Mouse (Mus musculus) lung, embryonic 14.5 days (tissue): Measurements from ENCODE around the gene Camk1g. TPM values are rescaled to one million over a fixed set of nuclear protein-coding genes. Genes with fewer than 3 reads are reported as not detected.

Experiments used
- ATAC-seq: fragments of 200-750 bp; cut with Nextera tagmentation; 2 replicates; pipeline ENCODE4 v1.8.0; 2017; ENCODE audit warnings: mild to moderate bottlenecking, moderate TSS enrichment, moderate library complexity; ENCODE audit not compliant: insufficient read depth
- DNase-seq: peaks from one replicate; pipeline ENCODE4 v3.0.0-alpha.2; 2015
- H3K27ac ChIP-seq: fragments of 300-500 bp; sonication (generic); 2 replicates; pipeline ENCODE4 v1.5.1; 2014; ENCODE audit warnings: low read depth, mild to moderate bottlenecking, moderate library complexity
- H3K27me3 ChIP-seq: fragments of 300-500 bp; sonication (generic); 2 replicates; pipeline ENCODE4 v1.6.1; 2014; ENCODE audit warnings: low read length, control low read depth; ENCODE audit not compliant: insufficient read depth
- H3K36me3 ChIP-seq: fragments of 300-500 bp; sonication (generic); 2 replicates; pipeline ENCODE4 v1.6.1; 2014; ENCODE audit warnings: control low read depth; ENCODE audit not compliant: insufficient read depth
- H3K4me1 ChIP-seq: fragments of 300-500 bp; sonication (generic); 2 replicates; pipeline ENCODE4 v1.6.1; 2014; ENCODE audit warnings: antibody characterized with exemption, control low read depth; ENCODE audit not compliant: insufficient read depth
- H3K4me2 ChIP-seq: fragments of 300-500 bp; sonication (generic); 2 replicates; pipeline ENCODE4 v1.6.1; 2014; ENCODE audit warnings: mild to moderate bottlenecking
- H3K4me3 ChIP-seq: fragments of 300-500 bp; sonication (generic); 2 replicates; pipeline ENCODE4 v1.5.1; 2014; ENCODE audit warnings: low read depth, low read length
- H3K9ac ChIP-seq: fragments of 300-500 bp; sonication (generic); 2 replicates; pipeline ENCODE4 v1.6.1; 2014
- H3K9me3 ChIP-seq: fragments of 300-500 bp; sonication (generic); 2 replicates; pipeline ENCODE4 v1.6.1; 2016; ENCODE audit warnings: low read depth, low read length, control low read depth
- CTCF ChIP-seq: IDR thresholded peaks from 2 replicates; pipeline ENCODE4 v1.5.1; 2016; ENCODE audit warnings: antibody characterized with exemption, low read depth
- WGBS: fragments of 180-500 bp; shearing (Covaris S2); extraction: QIAGEN DNeasy Blood & Tissue Kit; methylation state at CpG from one replicate; pipeline ENCODE4 v1.1.7; 2014; 5-methylcytosine and 5-hydroxymethylcytosine counted together
- polyA plus RNA-seq: library from polyadenylated mRNA; unstranded; fragments of >200 nt; fragmentation: Nextera tagmentation; extraction: Ambion mirVana; gene quantifications from 2 replicates; pipeline ENCODE4 v1.2.1, GENCODE M21; 2014

The Camk1g gene
- polyA plus RNA-seq, 1 experiment from 2014 or later, result 28.4 TPM

DNA sequence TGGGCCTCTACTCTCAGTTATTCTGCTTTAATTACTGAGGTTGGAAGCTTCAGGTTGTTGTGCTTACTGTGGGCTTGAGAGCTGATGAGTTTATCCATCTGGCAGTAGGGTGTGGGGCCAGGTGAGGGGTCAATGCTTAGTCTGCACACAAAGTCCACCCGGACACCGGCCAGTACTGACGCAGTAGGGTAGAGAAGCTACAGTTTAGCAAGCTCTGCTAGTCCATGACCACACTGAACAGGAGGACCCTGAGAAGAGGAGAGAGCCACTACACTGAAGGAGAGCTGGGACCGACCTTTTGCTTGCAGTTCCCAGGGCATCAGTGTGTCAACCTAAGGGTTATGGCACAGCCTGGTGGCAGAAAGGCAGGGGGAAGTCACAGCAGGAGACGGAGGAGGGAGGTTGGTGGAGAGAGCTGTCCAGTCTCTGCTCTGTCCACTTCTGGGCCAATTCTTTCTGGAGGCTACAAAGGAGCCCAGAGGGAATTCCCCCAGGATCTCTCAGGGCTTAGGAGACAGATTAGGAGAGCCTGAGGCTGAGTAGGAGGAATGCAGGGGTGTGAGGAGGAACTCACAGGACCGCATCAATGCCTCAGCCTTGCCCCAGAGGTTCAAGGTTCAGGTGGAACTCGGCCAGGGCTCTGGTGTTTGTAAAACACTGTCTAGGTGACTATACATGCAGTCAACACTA is 43.5 kb downstream of the Camk1g start:
- Histone ChIP-seq H3K27ac (no peak overlapping the region), H3K9me3 (no peaks in the 10 kb centered on the region), H3K27me3 (no peaks in the 10 kb centered on the region), H3K4me3 (no peak overlapping the region), H3K4me1 (no peaks in the 10 kb centered on the region), H3K9ac (no peak overlapping the region), H3K4me2 (no peak overlapping the region), H3K36me3 (no peaks in the 10 kb centered on the region)
- DNase-seq (no peak), ATAC-seq (no peak)
- WGBS, result 60% methylated on average over 7 of the region's 7 CpGs
- TF ChIP-seq CTCF, result peak; percentile 52

DNA sequence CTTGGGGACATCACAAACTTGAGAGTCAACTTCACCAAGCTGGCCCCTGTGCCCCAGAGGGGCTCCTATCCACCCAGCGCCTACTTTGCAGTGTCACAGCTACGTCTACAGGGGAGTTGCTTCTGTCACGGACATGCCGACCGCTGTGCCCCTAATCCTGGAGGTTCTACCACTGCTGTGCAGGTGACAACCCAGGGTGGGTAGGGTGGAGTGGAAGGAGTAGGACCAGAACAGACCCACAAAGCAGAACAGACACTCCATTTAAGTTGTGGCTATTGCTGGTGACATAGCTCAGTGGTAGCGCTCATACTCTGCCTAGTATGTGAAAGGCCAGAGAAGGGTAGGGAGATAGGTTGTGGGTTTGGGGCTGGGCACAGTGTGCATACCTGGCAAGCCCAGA is 44.2 kb downstream of the Camk1g start:
- H3K9me3 ChIP-seq, result no peaks in the 10 kb centered on the region
- no peak overlapping the region for H3K9ac ChIP-seq
- 86% methylated on average over 6 of the region's 6 CpGs for WGBS
- H3K4me1 ChIP-seq, result no peaks in the 10 kb centered on the region
- no peak overlapping the region for H3K4me3 ChIP-seq
- H3K27me3 ChIP-seq, result no peaks in the 10 kb centered on the region
- no peaks in the 10 kb centered on the region for H3K36me3 ChIP-seq
- TF ChIP-seq CTCF, result no peak
- H3K27ac ChIP-seq, result no peak overlapping the region
- DNase-seq (no peak), ATAC-seq (no peak)
- no peak overlapping the region for H3K4me2 ChIP-seq

DNA sequence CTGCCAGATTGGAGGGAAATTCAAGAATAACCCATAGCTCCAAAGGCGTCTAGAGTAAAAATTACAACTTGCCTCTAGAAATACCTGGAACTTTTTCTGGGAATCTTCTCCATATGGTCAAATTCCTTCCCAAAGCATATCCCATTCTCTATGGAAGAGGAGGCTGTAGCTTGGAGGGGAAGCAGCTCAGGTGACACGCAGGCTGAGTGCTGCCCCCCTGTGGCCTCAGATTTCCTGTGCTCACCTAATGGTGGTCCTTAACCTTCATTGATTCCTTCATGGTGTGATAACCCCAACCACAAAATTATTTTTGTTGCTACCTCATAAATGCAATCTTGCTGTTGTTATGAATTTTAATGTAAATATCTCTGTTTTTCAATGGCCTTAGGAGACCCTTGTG is 45.9 kb downstream of the Camk1g start:
- Histone ChIP-seq H3K9me3 (no peaks in the 10 kb centered on the region), H3K27me3 (no peaks in the 10 kb centered on the region), H3K9ac (no peak overlapping the region), H3K4me1 (no peaks in the 10 kb centered on the region), H3K27ac (no peak overlapping the region), H3K4me2 (no peak overlapping the region), H3K36me3 (no peaks in the 10 kb centered on the region), H3K4me3 (no peak overlapping the region)
- ATAC-seq (no peak), DNase-seq (peak; percentile 71)
- peak; percentile 75 for TF ChIP-seq CTCF
- 44% methylated on average over 2 of the region's 2 CpGs for WGBS

DNA sequence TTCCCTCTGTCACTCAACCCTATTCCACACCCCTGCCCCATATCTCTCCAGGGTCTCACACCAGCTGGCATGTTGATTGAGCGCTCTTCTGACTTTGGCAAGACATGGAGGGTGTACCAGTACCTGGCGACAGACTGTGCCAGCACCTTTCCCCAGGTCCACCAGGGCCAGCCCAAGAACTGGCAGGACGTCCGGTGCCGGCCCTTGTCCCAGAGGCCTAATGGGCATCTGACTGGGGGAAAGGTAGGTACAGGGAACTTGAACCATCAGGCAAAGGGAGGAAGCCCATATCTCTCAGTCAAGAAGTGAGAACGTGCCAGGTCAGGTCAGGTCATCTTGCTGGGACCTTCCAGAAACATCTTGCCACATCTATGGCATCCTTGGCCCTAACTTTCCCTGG is 46.4 kb downstream of the Camk1g start:
- TF ChIP-seq CTCF, result no peak
- no peaks in the 10 kb centered on the region for H3K36me3 ChIP-seq
- H3K4me3 ChIP-seq, result no peak overlapping the region
- no peak overlapping the region for H3K27ac ChIP-seq
- DNase-seq (no peak), ATAC-seq (no peak)
- H3K4me2 ChIP-seq, result no peak overlapping the region
- no peaks in the 10 kb centered on the region for H3K4me1 ChIP-seq
- no peaks in the 10 kb centered on the region for H3K27me3 ChIP-seq
- no peak overlapping the region for H3K9ac ChIP-seq
- no peaks in the 10 kb centered on the region for H3K9me3 ChIP-seq
- 86% methylated on average over 6 of the region's 6 CpGs for WGBS

DNA sequence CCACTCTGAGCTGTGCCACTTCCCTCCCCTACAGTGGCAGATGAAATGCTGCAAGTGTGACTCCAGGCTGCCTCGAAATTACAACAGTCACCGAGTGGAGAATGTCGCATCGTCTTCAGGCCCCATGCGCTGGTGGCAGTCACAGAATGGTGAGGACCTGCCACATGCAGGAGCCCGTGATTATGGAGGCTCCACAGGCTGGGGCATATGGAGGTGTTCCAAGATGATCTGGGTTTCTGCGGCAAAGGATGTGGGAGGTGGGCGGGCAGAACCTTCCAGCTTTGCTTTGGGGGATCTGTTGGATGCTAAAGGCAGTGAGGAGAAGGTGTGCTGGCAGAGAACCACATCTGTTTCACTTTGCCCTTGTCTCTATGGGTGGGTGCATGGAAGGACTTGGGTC is 49.7 kb downstream of the Camk1g start:
- Histone ChIP-seq H3K36me3 (no peaks in the 10 kb centered on the region), H3K4me3 (no peak overlapping the region), H3K4me2 (no peak overlapping the region), H3K9me3 (no peaks in the 10 kb centered on the region), H3K9ac (no peak overlapping the region), H3K4me1 (peaks cover 5% of the 10 kb centered on the region; the same call in 1 of the 2 replicates), H3K27ac (no peak overlapping the region), H3K27me3 (no peaks in the 10 kb centered on the region)
- TF ChIP-seq CTCF, result no peak
- ATAC-seq (no peak), DNase-seq (no peak)
- WGBS, result 78% methylated on average over 8 of the region's 8 CpGs

DNA sequence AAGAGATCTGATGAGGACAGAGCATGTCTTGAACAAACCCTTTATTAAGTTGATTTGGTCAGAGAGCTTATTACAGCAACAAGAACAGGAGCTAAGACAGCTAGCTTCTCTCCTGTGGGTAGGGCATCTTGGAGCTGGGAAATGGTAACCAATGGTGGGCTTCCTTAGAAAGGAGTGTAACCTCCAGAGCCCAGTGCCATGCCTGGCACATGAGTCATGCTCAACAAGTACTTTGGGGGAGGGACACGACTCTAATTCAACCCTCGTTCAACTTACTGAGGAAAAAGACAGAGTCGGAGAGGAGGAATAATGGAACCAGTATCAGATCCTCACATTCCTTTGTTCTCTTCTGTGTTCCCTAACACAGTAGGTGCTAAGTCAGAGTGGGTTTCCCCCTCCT is 50.4 kb downstream of the Camk1g start:
- H3K4me3 ChIP-seq, result no peak overlapping the region
- DNase-seq, result no peak
- 33% methylated on average over 3 of the region's 3 CpGs for WGBS

DNA sequence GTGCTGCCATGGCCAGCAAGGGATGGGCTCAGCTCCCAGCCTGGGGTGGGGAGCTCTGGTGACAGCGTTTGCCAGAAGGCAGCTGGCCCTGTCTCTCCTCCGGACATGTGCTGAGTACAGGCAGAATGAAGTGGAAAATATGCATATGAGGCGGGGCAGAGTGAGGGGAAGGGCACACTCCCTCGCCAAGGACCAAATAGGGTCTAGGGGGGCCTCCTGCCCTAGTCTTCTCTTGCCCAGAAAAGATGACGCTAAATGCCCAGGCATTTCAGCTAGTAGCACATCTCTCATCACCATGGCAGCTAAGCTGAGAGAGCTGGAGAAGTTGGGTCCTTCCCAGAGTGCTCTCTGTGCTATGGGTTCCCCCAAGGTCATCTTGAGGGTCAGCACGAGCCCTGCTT is 52.9 kb downstream of the Camk1g start:
- WGBS, result 30% methylated on average over 6 of the region's 6 CpGs
- H3K4me2 ChIP-seq, result no peak overlapping the region
- H3K4me1 ChIP-seq, result peaks cover 5% of the 10 kb centered on the region; the same call in 1 of the 2 replicates
- no peak overlapping the region for H3K4me3 ChIP-seq
- no peak for TF ChIP-seq CTCF
- H3K27me3 ChIP-seq, result no peaks in the 10 kb centered on the region
- H3K27ac ChIP-seq, result peak overlapping the region; percentile 84
- DNase-seq (peak; percentile 81), ATAC-seq (peak; percentile 79)
- H3K36me3 ChIP-seq, result no peaks in the 10 kb centered on the region
- H3K9ac ChIP-seq, result no peak overlapping the region
- H3K9me3 ChIP-seq, result no peaks in the 10 kb centered on the region

More for the DNA sequence above, 50.4 kb downstream of the Camk1g start:
- no peaks in the 10 kb centered on the region for H3K9me3 ChIP-seq
- H3K9ac ChIP-seq, result no peak overlapping the region
- H3K27ac ChIP-seq, result no peak overlapping the region
- H3K27me3 ChIP-seq, result no peaks in the 10 kb centered on the region
- peaks cover 5% of the 10 kb centered on the region; the same call in 1 of the 2 replicates for H3K4me1 ChIP-seq
- no peak overlapping the region for H3K4me2 ChIP-seq
- TF ChIP-seq CTCF, result no peak
- H3K36me3 ChIP-seq, result no peaks in the 10 kb centered on the region
- no peak for ATAC-seq

DNA sequence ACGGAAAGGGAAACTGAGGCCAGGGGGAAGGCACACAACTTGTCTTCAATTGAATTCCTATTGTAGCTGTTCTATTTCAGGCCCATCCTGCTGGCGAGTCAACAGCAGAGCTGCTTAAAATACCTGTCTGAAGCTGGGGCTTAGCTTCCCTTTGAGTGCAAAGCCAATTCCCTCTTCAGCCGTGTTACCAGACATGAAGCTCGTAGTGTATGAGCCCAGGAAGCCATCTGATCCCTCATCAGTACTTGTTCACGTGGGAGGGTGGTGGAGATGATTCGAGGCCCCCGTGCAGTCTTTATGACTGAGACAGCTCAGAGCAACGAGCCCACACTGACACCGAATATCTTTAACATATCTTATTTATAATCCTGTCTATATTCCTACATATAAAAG is 53.7 kb downstream of the Camk1g start:
- H3K36me3 ChIP-seq, result no peaks in the 10 kb centered on the region
- no peak overlapping the region for H3K9ac ChIP-seq
- WGBS, result 63% methylated on average over 9 of the region's 9 CpGs
- ATAC-seq, result peak; percentile 14; the same call in 1 of the 2 replicates
- H3K4me2 ChIP-seq, result no peak overlapping the region
- no peaks in the 10 kb centered on the region for H3K9me3 ChIP-seq
- no peaks in the 10 kb centered on the region for H3K27me3 ChIP-seq
- DNase-seq, result no peak
- TF ChIP-seq CTCF, result no peak
- H3K4me1 ChIP-seq, result peaks cover 5% of the 10 kb centered on the region; the same call in 1 of the 2 replicates
- H3K4me3 ChIP-seq, result no peak overlapping the region
- H3K27ac ChIP-seq, result peak overlapping the region; percentile 91
